Comparison of ENCODE assay signal across 8 mouse cellular contexts in the genomic region with DNA sequence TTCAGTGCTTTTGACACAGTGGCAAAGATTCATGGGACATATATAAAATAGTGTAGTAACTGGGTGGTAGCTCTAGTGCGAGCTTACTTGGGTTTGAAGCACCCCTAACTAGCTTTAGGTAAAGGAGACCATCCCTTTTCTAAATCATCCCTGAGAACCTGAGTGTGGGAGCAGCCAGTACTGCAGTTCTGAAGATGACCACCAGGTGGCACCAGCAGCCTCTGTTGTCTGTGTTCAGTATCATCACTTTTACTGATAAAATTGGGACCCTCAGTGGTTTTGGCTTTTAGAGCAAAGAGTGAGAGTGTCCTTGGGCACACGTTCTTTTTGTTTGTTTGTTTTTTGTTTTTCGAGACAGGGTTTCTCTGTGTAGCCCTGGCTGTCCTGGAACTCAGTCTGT. TPM values are rescaled to one million over a fixed set of nuclear protein-coding genes. Genes with fewer than 3 reads are reported as not detected.
A peak's percentile ranks its signal among the peaks of the same experiment; 100 is the strongest.
DNase-seq lines count a peak whose midpoint lies in the region; TF ChIP-seq lines count a peak whose summit lies in the region.
"Had no signal": no experiment of that assay in that cellular context is flagged by ENCODE, and none has a peak within 500 bp of the region (broad histone marks: within the 10 kb centered on the region; RNA-seq: fewer than 3 reads in every experiment).

No protein-coding gene starts in this region.

- peaks cover 51% of the 10 kb centered on the region for H3K36me3 ChIP-seq in hindbrain, embryonic 10.5 days

- WGBS in hindbrain, embryonic 10.5 days, result 10% methylated on average over 3 of the region's 3 CpGs

- no peak overlapping the region for H3K4me3 ChIP-seq in embryonic fibroblast, embryonic 13.5 days (ENCODE audit: insufficient read depth, low read length)
- H3K4me3 ChIP-seq in hindbrain, embryonic 10.5 days, result no peak overlapping the region

- peak; percentile 76 for DNase-seq in ES-CJ7 (ENCODE audit: low read depth, low spot score)
- DNase-seq in adrenal gland, postnatal 25 days, result peak; percentile 83
- peak; percentile 83 for DNase-seq in hindbrain, embryonic 10.5 days (ENCODE audit: low spot score)
- peak; percentile 79 to 89 for DNase-seq in left cerebral cortex, adult 18-20 months (ENCODE audit: low spot score in 2 of 2)
- peak; percentile 84 for DNase-seq in mesoderm, embryonic 11.5 days (ENCODE audit: low read depth, low spot score)
- DNase-seq in skeletal muscle tissue, adult 2 months (ENCODE audit: low read depth, low spot score), result peak; percentile 42

- peaks cover 3% of the 10 kb centered on the region; the same call in 1 of the 2 replicates for H3K4me1 ChIP-seq in embryonic fibroblast, embryonic 13.5 days (ENCODE audit: control insufficient read depth, insufficient read depth, low read length)
- peaks cover 19% of the 10 kb centered on the region for H3K4me1 ChIP-seq in hindbrain, embryonic 10.5 days (replicated peaks)

- no peaks in the 10 kb centered on the region for H3K27me3 ChIP-seq in hindbrain, embryonic 10.5 days (ENCODE audit: insufficient read depth, poor library complexity, severe bottlenecking)
- H3K27me3 ChIP-seq: limb, embryonic 12.5 days had no signal

- no peaks in the 10 kb centered on the region for H3K9me3 ChIP-seq in hindbrain, embryonic 10.5 days
- H3K9me3 ChIP-seq: limb, embryonic 12.5 days had no signal

- TF ChIP-seq POLR2A in embryonic fibroblast, embryonic 13.5 days (IDR thresholded peaks at IDR 0.05; ENCODE audit: low read depth, low read length), result no peak

- no peak overlapping the region for H3K27ac ChIP-seq in embryonic fibroblast, embryonic 13.5 days (ENCODE audit: insufficient read depth, low read length)
- no peak overlapping the region for H3K27ac ChIP-seq in hindbrain, embryonic 10.5 days
- H3K27ac ChIP-seq: limb, embryonic 12.5 days had no signal

- TF ChIP-seq CTCF in embryonic fibroblast, embryonic 13.5 days (IDR thresholded peaks at IDR 0.05; ENCODE audit: borderline replicate concordance, insufficient read depth, low read length), result peak; percentile 63; the same call in 1 of the 2 replicates

RNA-seq across cellular contexts. Expression of a gene that starts 1.9 kb away (rescaled TPM):
- 16.4 and 19.7 TPM in 2 replicates for total RNA-seq in adrenal gland, postnatal 25 days (2021)
- polyA plus RNA-seq in embryonic fibroblast, embryonic 13.5 days (2011; ENCODE audit: insufficient read length, low read depth, missing spikeins), result 16.4 and 18.7 TPM in 2 replicates
- polyA plus RNA-seq in hindbrain, embryonic 10.5 days (2016; fragmentation: Nextera tagmentation; extraction: Ambion mirVana), result 32.2 and 39.9 TPM in 2 replicates
- total RNA-seq in left cerebral cortex, adult 18-20 months (2021), result 10 to 100 TPM; 27.2 TPM

RNA-seq across cellular contexts. Expression of a gene that starts 21.2 kb away (rescaled TPM):
- 37.4 and 37.7 TPM in 2 replicates for total RNA-seq in adrenal gland, postnatal 25 days (2021)
- 47.1 and 50.0 TPM in 2 replicates for polyA plus RNA-seq in embryonic fibroblast, embryonic 13.5 days (2011; ENCODE audit: insufficient read length, low read depth, missing spikeins)
- polyA plus RNA-seq in hindbrain, embryonic 10.5 days (2016; fragmentation: Nextera tagmentation; extraction: Ambion mirVana), result 55.0 and 60.9 TPM in 2 replicates
- 10 to 100 TPM; 37.1 to 43.7 TPM for total RNA-seq in left cerebral cortex, adult 18-20 months (2021)

RNA-seq across cellular contexts. Expression of a gene that starts 28.1 kb away (rescaled TPM):
- 144 and 170 TPM in 2 replicates for total RNA-seq in adrenal gland, postnatal 25 days (2021)
- 228 and 231 TPM in 2 replicates for polyA plus RNA-seq in embryonic fibroblast, embryonic 13.5 days (2011; ENCODE audit: insufficient read length, low read depth, missing spikeins)
- polyA plus RNA-seq in hindbrain, embryonic 10.5 days (2016; fragmentation: Nextera tagmentation; extraction: Ambion mirVana), result 102 and 112 TPM in 2 replicates
- 100 to 1,000 TPM; 133 to 142 TPM for total RNA-seq in left cerebral cortex, adult 18-20 months (2021)

RNA-seq across cellular contexts. Expression of a gene that starts 30.7 kb away (rescaled TPM):
- 75.2 and 75.3 TPM in 2 replicates for total RNA-seq in adrenal gland, postnatal 25 days (2021)
- 20.9 and 24.5 TPM in 2 replicates for polyA plus RNA-seq in embryonic fibroblast, embryonic 13.5 days (2011; ENCODE audit: insufficient read length, low read depth, missing spikeins)
- 63.7 and 64.3 TPM in 2 replicates for polyA plus RNA-seq in hindbrain, embryonic 10.5 days (2016; fragmentation: Nextera tagmentation; extraction: Ambion mirVana)
- total RNA-seq in left cerebral cortex, adult 18-20 months (2021), result 10 to 100 TPM; 77.0 to 81.8 TPM

RNA-seq across cellular contexts. Expression of a gene that starts 33.2 kb away (rescaled TPM):
- total RNA-seq in adrenal gland, postnatal 25 days (2021), result 39.2 and 48.2 TPM in 2 replicates
- polyA plus RNA-seq in embryonic fibroblast, embryonic 13.5 days (2011; ENCODE audit: insufficient read length, low read depth, missing spikeins), result 46.6 and 52.8 TPM in 2 replicates
- 27.1 and 38.2 TPM in 2 replicates for polyA plus RNA-seq in hindbrain, embryonic 10.5 days (2016; fragmentation: Nextera tagmentation; extraction: Ambion mirVana)
- total RNA-seq in left cerebral cortex, adult 18-20 months (2021), result 10 to 100 TPM; 40.3 to 45.4 TPM
